Mouse (Mus musculus): Measurements from ENCODE around the gene Uvrag. TPM values are rescaled to one million over a fixed set of nuclear protein-coding genes. Genes with fewer than 3 reads are reported as not detected.
A peak's percentile ranks its signal among the peaks of the same experiment; 100 is the strongest.

The Uvrag gene
- polyA plus RNA-seq, 1 experiment from 2014 or later = 20.9 TPM

DNA sequence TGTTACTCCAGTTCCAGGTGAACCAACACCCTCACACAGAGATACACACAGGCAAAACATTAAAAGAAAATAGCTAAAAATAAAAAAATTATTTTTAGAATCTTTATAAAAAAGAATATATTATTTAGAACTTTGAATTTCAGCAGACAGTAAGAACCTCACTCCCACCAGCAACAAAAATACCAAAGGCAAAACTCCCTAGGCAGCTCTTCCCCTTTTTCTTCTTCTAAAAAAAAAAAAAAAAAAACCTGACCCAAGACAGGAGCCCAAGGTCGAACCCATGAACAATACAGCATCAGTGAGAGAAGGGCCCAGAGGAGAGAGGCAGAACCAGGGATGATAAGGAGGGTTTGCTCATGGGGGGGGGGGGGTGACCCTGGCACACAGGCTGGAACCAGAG lies 8.1 kb upstream of the Uvrag start:
- Histone ChIP-seq H3K4me3 (replicated peaks) (no peak overlapping the region), H3K27ac (no peak overlapping the region), H3K4me2 (replicated peaks) (no peak overlapping the region), H3K27me3 (replicated peaks) (no peaks in the 10 kb centered on the region), H3K9ac (no peak overlapping the region), H3K4me1 (replicated peaks) (0 out of 2 replicates have a peak, but pooled peaks cover 4% of the 10 kb centered on the region), H3K9me3 (no peaks in the 10 kb centered on the region), H3K36me3 (no peaks in the 10 kb centered on the region)
- 69% methylated on average over 1 of the region's 1 CpGs for WGBS
- no peak for ATAC-seq

DNA sequence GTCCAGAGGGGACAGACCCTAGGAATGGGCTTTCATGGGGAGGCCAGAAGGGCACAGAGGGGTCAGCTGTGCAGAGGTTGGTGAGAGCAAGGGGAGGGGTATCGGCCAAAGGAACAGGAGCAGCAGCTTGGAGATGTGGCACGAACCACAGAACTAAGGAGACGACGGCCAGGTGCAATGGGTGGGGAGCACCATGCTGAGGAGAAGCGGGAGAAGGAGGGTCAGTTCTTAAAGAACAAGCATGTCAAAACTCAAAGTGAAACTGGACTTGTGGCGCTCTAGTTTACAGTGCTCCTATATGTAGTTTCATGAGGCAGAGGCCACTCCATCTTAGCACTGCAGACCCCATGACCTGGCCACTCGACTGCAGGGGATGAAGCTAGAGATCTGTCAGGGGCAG lies 6.6 kb upstream of the Uvrag start:
- 88% methylated on average over 7 of the region's 7 CpGs for WGBS
- Histone ChIP-seq H3K4me1 (replicated peaks) (0 out of 2 replicates have a peak, but pooled peaks cover 4% of the 10 kb centered on the region), H3K9ac (no peak overlapping the region), H3K27ac (no peak overlapping the region), H3K27me3 (replicated peaks) (no peaks in the 10 kb centered on the region), H3K4me3 (replicated peaks) (no peak overlapping the region), H3K36me3 (no peaks in the 10 kb centered on the region), H3K4me2 (replicated peaks) (no peak overlapping the region), H3K9me3 (no peaks in the 10 kb centered on the region)
- ATAC-seq = no peak

DNA sequence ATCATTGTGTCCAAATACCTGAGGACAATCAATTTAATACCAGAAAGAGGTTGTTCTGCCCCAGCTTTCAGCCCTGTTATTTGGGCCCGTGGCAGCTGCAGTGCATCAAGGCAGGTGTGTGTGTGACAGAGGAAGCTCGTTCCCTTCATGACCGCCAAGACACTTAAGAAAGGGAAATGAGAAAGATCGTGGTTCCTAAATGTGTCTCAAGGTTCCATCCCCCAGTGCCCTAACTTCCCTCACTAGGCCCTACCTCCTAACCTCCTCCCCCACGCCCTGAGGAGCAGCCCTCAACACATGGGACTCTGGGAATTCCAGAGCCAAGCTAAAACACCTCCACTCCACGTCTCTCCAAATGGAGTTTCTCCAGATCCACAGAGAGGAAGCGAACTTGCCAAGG lies 6.0 kb upstream of the Uvrag start:
- H3K27me3 ChIP-seq (replicated peaks) = no peaks in the 10 kb centered on the region
- no peaks in the 10 kb centered on the region for H3K9me3 ChIP-seq
- H3K4me1 ChIP-seq (replicated peaks) = peaks cover 6% of the 10 kb centered on the region; the same call in 1 of the 2 replicates
- WGBS = 46% methylated on average over 7 of the region's 7 CpGs
- H3K36me3 ChIP-seq = no peaks in the 10 kb centered on the region
- no peak overlapping the region for H3K27ac ChIP-seq
- no peak for ATAC-seq
- no peak overlapping the region for H3K9ac ChIP-seq
- H3K4me3 ChIP-seq (replicated peaks) = no peak overlapping the region
- no peak overlapping the region for H3K4me2 ChIP-seq (replicated peaks)

DNA sequence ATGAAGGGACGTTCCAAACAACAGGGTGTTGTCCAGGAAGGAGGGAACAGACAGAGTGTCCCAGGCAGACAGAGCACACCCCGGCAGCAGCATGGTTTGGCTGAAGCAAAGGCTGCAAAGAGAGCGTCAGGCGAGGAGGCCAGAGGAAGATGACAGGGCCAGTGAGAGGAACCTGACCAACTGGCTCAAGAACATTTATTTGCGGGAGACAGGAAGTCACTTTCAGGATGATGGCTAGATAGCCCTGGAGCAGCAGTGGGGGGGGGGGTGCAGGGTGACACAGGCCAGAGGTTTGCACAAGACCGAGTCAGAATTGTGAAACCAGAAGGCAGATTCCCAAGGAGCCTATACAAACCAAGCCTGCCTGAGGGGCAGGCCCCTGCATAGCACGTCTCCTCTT lies 5.1 kb upstream of the Uvrag start:
- no peak overlapping the region for H3K4me2 ChIP-seq (replicated peaks)
- no peaks in the 10 kb centered on the region for H3K27me3 ChIP-seq (replicated peaks)
- peaks cover 9% of the 10 kb centered on the region; the same call in 1 of the 2 replicates for H3K4me1 ChIP-seq (replicated peaks)
- H3K9ac ChIP-seq = no peak overlapping the region
- ATAC-seq = no peak
- WGBS = 53% methylated on average over 7 of the region's 7 CpGs
- no peak overlapping the region for H3K27ac ChIP-seq
- no peaks in the 10 kb centered on the region for H3K9me3 ChIP-seq
- no peak overlapping the region for H3K4me3 ChIP-seq (replicated peaks)
- no peaks in the 10 kb centered on the region for H3K36me3 ChIP-seq

DNA sequence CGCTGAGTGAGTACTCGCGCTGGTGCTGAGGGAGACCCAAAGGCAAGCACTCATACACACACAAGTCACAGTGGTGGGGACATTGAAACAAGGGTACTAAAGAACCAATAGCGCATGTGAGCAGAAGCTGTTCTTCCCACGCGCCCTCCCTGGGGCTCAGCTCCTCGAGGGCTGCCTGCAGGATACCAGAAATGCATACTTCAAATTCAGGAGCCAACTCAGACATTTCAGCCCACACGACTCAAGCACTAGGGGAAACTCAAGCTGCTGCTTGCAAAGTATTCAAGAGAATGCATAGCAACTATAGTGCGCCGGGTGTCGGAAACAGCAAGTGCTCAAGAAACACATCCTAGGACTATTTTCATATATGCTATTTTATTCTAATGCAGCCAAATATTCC lies 3.7 kb upstream of the Uvrag start:
- peaks cover 9% of the 10 kb centered on the region; the same call in 1 of the 2 replicates for H3K4me1 ChIP-seq (replicated peaks)
- no peak overlapping the region for H3K4me2 ChIP-seq (replicated peaks)
- no peak overlapping the region for H3K4me3 ChIP-seq (replicated peaks)
- no peaks in the 10 kb centered on the region for H3K9me3 ChIP-seq
- no peaks in the 10 kb centered on the region for H3K36me3 ChIP-seq
- WGBS = 69% methylated on average over 11 of the region's 11 CpGs
- no peaks in the 10 kb centered on the region for H3K27me3 ChIP-seq (replicated peaks)
- H3K9ac ChIP-seq = no peak overlapping the region
- ATAC-seq = no peak
- H3K27ac ChIP-seq = no peak overlapping the region

DNA sequence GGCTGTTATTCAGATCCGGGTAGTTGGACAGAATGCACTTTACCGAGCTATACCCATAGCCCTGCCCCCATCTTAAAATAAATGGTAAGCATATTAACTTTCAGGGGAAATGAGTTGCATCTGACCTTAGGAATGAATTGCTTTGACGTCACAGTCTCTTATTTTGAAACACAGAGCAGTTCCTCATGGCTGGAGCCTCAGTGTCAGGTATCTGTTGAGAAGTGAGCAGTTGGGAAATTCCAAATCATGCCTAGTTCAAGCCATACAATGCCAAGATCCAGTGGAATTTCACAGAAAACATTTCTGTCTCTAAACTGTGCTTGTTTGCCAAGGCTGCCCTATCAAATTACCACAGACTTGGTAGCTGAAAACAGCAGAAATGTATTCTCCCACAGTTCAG lies 2.3 kb upstream of the Uvrag start:
- H3K9me3 ChIP-seq = no peaks in the 10 kb centered on the region
- ATAC-seq = no peak
- H3K4me1 ChIP-seq (replicated peaks) = peaks cover 14% of the 10 kb centered on the region
- H3K27ac ChIP-seq = no peak overlapping the region
- H3K4me3 ChIP-seq (replicated peaks) = no peak overlapping the region
- 73% methylated on average over 3 of the region's 3 CpGs for WGBS
- H3K36me3 ChIP-seq = no peaks in the 10 kb centered on the region
- no peak overlapping the region for H3K9ac ChIP-seq
- H3K27me3 ChIP-seq (replicated peaks) = no peaks in the 10 kb centered on the region
- no peak overlapping the region for H3K4me2 ChIP-seq (replicated peaks)

DNA sequence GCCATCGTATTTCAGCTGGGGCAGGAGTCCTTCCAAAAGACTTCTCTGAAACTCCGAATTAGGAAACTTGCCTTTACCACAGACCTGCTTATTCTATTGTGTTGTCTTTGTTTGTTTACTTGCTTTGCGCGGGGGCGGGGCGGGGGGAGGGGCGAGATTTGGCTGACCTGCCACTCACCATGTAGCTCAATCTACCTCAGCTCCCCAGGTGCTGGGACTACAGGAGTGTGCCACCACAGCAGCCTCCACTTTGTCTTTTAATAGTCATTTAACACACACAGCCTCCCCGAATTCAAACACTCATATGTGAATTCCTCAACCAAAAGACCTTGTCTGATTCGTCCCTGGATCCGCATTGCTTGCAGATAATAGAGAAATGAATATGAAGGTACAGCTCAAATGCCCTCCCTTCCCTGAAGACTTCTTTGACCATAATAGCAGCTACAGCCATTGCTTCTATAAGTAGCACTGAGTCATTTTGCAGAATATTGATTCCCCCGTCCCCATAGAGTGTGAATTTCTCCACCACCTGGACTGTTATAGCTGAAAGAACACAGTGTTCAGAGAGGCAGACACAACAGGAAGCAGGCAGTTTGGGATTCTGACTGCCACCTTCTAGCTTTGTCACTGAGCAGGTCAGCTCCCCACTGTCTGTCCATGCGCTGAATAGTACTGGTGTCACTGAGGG lies 1.1 kb upstream of the Uvrag start:
- Histone ChIP-seq H3K9me3 (no peaks in the 10 kb centered on the region), H3K36me3 (no peaks in the 10 kb centered on the region), H3K9ac (no peak overlapping the region), H3K27ac (no peak overlapping the region), H3K4me2 (replicated peaks) (peak overlapping the region; percentile 74), H3K27me3 (replicated peaks) (no peaks in the 10 kb centered on the region), H3K4me3 (replicated peaks) (peak overlapping the region; percentile 88), H3K4me1 (replicated peaks) (peaks cover 17% of the 10 kb centered on the region)
- no peak for ATAC-seq
- 30% methylated on average over 12 of the region's 12 CpGs for WGBS

DNA sequence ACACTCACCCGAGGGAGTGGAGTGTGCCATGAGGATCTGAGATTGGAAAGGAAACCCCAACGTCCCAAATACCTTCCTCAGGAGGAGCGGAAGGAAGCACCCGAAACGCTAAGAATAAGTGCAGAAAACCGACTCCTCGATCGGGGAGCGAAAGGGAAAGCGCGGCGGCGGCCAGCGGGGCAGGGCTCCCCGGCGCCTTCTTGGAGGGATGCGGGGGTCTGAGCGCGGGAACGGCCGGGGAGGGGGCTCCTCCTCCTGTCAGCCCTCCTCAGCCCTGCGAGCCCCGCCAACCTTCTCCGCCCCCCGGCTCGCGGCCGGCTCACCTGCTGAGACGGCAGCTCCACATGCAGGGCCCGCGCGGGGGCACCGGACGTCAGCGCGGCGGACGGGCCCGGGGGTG lies 430 bp downstream of the Uvrag start:
- ATAC-seq = no peak; the same call in 1 of the 2 replicates
- Histone ChIP-seq H3K27me3 (replicated peaks) (no peaks in the 10 kb centered on the region), H3K9ac (peak overlapping the region; percentile 81), H3K27ac (peak overlapping the region; percentile 93), H3K9me3 (no peaks in the 10 kb centered on the region), H3K36me3 (no peaks in the 10 kb centered on the region), H3K4me3 (replicated peaks) (peak overlapping the region; percentile 88), H3K4me2 (replicated peaks) (peak overlapping the region; percentile 74), H3K4me1 (replicated peaks) (peaks cover 13% of the 10 kb centered on the region)
- under 1% methylated on average over 36 of the region's 39 CpGs for WGBS

DNA sequence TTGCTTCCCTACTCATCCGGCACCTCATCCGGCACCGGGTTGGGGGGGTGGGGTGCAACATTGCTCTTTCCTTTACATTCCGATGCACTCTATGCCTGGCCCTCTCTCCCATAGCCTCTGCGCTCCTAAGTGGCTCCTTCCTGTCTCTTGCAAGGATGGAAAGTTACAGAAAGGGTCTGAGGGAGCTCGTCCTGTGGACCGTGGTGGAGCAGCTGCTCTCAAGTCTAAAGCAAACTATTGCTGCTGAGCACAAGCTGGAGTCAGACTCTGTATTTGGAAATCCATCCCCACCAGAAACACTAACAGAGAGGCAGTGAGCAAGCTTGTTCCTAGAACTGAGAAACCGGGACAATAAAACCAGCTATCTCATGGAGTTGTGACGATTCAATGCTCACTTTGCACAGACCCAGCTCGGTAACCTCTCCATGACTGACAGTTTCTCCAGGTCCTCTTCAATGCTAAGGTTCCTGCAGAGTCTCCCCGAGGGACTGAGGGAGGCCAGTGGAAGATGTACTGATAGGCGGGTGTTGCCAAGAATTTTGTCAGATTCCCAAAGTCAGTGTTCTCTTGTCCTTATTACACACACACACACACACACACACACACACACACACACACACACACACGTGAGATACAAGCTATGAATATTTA lies 975 bp downstream of the Uvrag start:
- no peaks in the 10 kb centered on the region; the same call in 1 of the 2 replicates for H3K9me3 ChIP-seq
- H3K9ac ChIP-seq = peak overlapping the region; percentile 81
- H3K27me3 ChIP-seq (replicated peaks) = no peaks in the 10 kb centered on the region
- WGBS = 1% methylated on average over 13 of the region's 13 CpGs
- H3K36me3 ChIP-seq = no peaks in the 10 kb centered on the region
- peak overlapping the region; percentile 74 for H3K4me2 ChIP-seq (replicated peaks)
- ATAC-seq = no peak
- H3K4me3 ChIP-seq (replicated peaks) = peak overlapping the region; percentile 88
- peak overlapping the region; percentile 93 for H3K27ac ChIP-seq
- H3K4me1 ChIP-seq (replicated peaks) = peaks cover 13% of the 10 kb centered on the region

DNA sequence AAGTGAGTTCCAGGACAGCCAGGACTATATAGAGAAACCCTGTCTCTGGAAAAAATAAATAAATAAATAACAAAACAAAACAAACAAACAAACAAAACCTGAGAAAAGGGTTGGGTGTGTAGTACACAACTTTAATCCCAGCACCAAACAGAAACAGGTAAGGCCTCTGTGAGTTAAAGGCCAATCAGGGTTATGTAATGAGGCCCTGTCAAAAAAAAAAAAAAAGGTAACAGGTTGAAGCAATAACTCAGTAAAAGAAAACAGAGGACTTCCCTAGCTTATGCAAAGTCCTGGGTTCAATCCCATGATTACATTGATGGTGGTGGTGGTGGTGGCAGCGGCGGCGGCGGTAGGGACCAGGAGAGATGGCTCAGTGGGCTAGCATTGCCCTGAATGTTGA lies 3.4 kb downstream of the Uvrag start:
- no peak overlapping the region for H3K9ac ChIP-seq
- no peaks in the 10 kb centered on the region for H3K27me3 ChIP-seq (replicated peaks)
- ATAC-seq = no peak
- no peak overlapping the region for H3K27ac ChIP-seq
- H3K4me2 ChIP-seq (replicated peaks) = no peak overlapping the region
- 97% methylated on average over 4 of the region's 4 CpGs for WGBS
- H3K4me1 ChIP-seq (replicated peaks) = peaks cover 19% of the 10 kb centered on the region
- H3K36me3 ChIP-seq = no peaks in the 10 kb centered on the region
- H3K9me3 ChIP-seq = no peaks in the 10 kb centered on the region; the same call in 1 of the 2 replicates
- no peak overlapping the region for H3K4me3 ChIP-seq (replicated peaks)

DNA sequence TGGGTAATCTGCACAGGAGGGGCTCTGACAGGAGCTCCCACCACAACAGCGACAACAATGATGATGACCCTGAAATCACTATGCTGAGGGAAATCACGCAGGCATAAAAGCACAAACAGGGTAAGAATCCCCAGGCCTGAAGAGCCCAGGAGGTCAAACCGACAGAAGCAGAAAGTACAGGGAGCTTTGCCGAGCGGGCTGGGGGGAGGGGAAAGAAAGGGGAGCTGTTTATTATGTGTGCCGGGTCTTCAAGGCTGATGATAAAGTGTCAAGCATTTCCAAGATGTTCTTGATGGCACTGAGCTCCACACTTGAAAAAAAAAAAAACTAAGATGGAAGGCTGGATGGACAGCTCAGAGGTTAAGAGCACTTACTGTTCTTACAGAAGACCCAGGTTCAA lies 4.2 kb downstream of the Uvrag start:
- no peak for ATAC-seq
- peaks cover 17% of the 10 kb centered on the region for H3K4me1 ChIP-seq (replicated peaks)
- H3K9me3 ChIP-seq = no peaks in the 10 kb centered on the region; the same call in 1 of the 2 replicates
- WGBS = 60% methylated on average over 6 of the region's 6 CpGs
- H3K36me3 ChIP-seq = no peaks in the 10 kb centered on the region
- H3K27me3 ChIP-seq (replicated peaks) = no peaks in the 10 kb centered on the region
- no peak overlapping the region for H3K9ac ChIP-seq
- no peak overlapping the region for H3K4me2 ChIP-seq (replicated peaks)
- no peak overlapping the region for H3K4me3 ChIP-seq (replicated peaks)
- no peak overlapping the region for H3K27ac ChIP-seq

DNA sequence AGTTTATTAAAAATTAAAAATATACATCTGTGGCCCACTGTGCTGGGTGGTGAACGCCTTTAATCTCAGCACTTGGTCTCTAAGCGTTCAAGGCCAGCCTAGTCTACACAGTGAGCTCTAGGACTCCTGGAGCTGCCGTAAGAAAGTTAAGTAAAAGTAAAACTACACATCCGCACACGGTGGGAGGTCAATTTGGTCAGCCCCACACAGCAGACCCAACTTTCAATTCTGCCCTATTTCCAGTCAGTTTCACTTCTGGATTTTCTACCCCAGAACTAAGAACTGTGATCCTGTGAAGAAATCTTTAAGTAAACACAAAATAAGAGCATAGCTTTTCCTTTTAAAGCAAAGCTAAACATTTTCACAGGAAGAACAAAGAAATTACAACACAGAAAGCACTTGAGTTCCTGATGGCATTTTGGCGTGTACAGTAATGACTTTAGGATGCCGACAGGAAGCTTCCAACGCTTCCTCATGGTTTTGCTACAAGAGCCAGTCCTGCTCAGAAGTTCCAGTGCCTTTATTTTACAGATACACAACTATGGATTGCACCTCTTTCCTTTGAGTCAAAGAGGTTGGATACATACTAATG lies 7.0 kb downstream of the Uvrag start:
- WGBS = 64% methylated on average over 8 of the region's 8 CpGs
- Histone ChIP-seq H3K4me2 (replicated peaks) (no peak overlapping the region; the same call in 1 of the 2 replicates), H3K9me3 (no peaks in the 10 kb centered on the region; the same call in 1 of the 2 replicates), H3K4me1 (replicated peaks) (peaks cover 32% of the 10 kb centered on the region), H3K36me3 (no peaks in the 10 kb centered on the region), H3K4me3 (replicated peaks) (no peak overlapping the region), H3K27me3 (replicated peaks) (no peaks in the 10 kb centered on the region), H3K27ac (peak overlapping the region; percentile 27; the same call in 1 of the 2 replicates), H3K9ac (no peak overlapping the region)
- no peak for ATAC-seq
